Mouse (Mus musculus) heart, adult 18-20 months (tissue): ENCODE measurements around the gene Ccdc71l. TPM values are rescaled to one million over a fixed set of nuclear protein-coding genes. Genes with fewer than 3 reads are reported as not detected.

Source experiments
- DNase-seq, 2 experiments: peaks; one replicate each; pipeline ENCODE4 v3.0.0; 2021 to 2022; ENCODE audit warnings: mixed read lengths in 1 of 2
- long read RNA-seq, 2 experiments: library from polyadenylated mRNA; stranded (forward); transcript quantifications; one replicate each; pipeline ENCODE4 v2.0.0; 2021
- total RNA-seq, 2 experiments: library from RNA; stranded (reverse); gene quantifications; 2 replicates each; pipeline ENCODE4 v1.2.3; 2021

Ccdc71l gene
- total RNA-seq = 10 to 100 TPM; 11.0 to 11.2 TPM
- long read RNA-seq, experiment 1, full-length matches to known transcripts = 16 of 16 reads
- long read RNA-seq, experiment 1, partial matches to known transcripts = 0 of 16 reads
- long read RNA-seq, experiment 1, other reads (novel, unspliced or antisense) = 0 of 16 reads
- long read RNA-seq, experiment 2, full-length matches to known transcripts = 5 of 5 reads
- long read RNA-seq, experiment 2, partial matches to known transcripts = 0 of 5 reads
- long read RNA-seq, experiment 2, other reads (novel, unspliced or antisense) = 0 of 5 reads

DNA sequence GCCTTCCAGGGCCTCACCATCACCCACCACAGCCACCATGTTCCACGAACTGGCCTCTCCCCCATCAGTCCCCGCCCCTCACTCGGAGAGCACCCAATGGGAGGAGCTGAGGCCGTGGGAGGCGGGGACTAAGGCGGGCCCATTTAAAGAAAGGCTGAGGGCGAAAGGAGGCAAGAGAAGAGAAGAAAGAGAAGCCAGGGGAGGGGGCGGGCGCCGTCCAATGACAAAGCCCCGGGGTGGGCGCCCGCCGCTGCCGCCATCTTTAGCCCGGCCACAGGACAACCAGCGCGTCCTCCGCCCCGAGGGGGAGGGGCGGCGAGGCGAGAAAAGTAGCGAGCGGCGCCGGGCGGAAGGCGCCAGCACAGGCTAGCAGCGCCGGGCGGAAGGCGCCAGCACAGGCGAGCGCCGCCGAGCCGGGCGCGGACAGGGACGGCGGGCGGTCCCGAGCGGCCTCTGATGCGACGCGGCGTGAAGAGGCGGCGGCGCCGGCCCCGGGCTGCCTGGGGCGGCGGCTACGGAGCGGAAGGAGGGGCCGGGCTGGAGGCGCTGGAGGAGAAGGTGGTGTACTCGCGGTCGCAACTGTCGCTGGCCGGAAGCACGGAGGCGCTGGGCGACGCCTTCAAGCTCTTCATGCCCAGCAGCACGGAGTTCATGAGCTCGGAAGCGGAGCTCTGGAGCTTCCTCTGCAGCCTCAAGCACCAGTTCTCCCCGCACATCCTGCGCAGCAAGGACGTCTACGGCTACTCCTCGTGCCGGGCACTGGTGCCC, at the start of gene Ccdc71l:
TSS of gene Ccdc71l (plus strand) at position 177 of the 768 bp plus-strand sequence.
- DNase-seq = peak; percentile 89

DNA sequence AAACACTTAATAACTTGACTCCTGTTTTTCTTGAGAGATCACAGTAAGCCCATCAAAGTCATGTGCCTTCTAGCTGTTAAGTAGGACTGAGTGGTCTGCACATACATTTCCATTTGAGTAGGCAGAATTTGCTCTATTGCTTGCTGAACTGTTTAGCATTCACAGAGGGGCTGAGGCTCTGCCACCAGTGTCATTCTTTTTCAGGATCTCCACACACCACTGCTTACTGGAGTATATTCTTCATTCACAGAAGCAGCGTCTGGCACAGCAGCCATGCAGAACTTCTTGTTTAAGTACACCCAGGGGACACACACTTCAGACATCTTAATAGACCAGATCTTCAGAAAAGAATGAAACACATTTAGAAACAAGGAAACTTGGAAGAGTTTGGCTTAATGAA, 39.4 kb upstream of the Ccdc71l start:
- no peak for DNase-seq

DNA sequence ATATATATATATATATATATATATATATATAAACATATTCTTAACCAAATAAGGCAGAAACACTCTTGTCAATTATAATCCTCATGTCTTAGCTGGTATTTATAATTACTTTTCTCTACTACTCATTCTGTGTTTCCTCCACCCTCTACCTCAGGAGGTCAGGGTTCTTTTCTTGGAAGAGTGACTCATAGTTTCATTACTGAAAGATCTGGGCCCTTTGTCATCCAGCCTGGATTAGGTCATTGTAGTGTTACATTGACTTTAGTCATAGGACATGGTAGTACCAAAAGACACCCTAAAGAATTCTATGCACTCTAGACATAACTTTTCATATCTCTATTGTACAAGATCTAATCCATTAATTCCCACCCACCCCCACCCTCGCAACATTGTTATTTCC, 35.0 kb upstream of the Ccdc71l start:
- no peak for DNase-seq

DNA sequence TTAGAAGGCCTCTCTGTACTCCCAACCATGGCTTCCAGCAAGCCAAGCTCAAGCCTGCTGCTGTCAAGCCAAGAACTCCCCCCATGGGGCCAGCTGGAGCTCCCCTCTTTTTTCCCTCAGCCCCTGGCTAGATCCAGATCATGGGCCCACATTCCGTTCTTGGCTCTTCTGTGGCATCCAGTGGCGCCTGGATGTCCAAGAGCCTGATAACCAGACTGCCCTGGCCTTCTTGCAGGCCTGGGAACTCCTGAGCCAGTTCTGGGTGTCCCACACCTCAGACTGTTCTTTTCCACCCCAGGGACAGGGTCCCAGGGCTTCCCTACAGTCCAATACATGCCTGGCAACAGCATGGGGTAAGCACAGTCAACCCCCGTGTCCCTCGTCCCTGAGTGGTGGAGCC, 32.4 kb upstream of the Ccdc71l start:
- peak in 1 of 2 experiments; percentile 53 for DNase-seq

DNA sequence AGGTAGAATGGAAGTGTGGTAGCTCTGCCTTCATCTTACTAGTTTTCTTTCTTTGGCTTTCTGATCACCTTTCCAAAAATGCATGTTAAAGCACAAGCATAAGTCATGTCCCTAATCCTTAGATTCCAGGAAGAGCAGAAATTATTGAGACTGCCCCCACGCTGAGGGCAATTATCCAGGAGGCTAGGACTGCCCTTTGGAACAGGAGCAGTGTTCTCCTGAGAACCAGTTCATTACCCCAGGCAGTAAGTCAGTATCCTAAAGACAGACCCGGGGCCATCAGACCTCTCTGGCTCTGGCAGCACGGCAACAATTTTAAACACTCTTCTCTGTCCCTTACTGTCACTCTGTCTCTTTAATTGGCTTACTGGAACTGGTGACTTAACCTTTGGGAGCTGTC, 30.0 kb upstream of the Ccdc71l start:
- peak in 1 of 2 experiments; percentile 5 for DNase-seq

DNA sequence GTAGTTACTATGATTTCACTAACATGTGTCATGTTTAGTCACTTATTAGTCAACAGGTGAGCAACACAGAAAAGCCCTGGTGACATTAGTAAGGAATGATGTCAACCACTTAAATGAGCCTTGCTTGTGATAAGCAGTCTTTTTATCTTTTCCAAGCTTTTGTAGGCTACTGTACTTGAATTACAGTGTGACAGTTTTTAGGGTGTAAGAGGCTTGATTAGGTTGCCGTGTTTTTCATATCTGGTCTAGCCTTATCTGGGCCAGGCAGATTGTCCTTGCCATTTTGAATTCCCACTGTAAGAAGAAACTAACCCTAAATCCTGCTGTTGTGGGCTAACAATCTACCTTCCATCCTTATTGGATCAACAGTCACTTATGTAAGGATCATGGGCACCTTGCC, 26.6 kb upstream of the Ccdc71l start:
- no peak for DNase-seq

DNA sequence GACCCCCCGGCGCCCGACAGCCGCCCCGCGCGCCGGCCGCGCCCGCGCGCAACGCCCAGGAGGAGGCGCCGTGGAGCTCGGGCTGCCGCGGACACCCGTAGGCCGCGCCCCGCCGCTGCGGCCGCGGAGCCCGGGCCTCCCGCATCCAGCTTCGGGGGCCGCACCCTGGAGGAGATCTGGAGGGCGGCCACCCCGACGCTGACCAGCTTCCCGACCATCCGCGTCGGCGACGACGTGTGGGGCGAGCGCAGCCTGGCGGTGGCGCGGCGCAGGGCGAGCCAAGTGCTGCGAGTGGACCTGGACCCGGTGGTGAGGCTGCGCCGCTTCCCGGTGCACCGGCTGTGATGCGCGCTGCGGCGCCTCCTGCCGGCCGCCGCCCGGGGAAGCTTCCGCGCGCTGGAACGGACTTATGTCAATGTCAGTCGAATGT, 807 bp downstream of the Ccdc71l start:
- peak; percentile 88 to 91 for DNase-seq

DNA sequence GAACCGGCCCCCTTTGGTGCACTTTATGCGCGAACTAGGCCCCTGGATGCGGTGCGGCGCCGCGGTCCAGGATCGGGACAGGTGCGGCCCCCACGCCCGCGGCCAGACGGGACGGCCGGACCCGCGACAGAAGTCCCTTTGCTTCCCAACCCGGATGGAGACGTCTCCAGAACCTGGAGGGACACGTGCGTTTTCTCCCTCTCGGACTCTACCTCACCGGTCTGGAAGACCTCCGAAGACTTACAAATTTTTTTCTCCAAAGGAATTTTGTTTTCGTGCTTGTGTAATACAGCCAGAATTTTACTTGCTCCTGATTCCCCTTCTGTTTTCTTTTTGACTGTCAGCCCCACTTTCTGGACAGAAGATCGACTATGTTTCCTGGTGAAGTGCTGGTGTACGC, 1.2 kb downstream of the Ccdc71l start:
- no peak for DNase-seq

DNA sequence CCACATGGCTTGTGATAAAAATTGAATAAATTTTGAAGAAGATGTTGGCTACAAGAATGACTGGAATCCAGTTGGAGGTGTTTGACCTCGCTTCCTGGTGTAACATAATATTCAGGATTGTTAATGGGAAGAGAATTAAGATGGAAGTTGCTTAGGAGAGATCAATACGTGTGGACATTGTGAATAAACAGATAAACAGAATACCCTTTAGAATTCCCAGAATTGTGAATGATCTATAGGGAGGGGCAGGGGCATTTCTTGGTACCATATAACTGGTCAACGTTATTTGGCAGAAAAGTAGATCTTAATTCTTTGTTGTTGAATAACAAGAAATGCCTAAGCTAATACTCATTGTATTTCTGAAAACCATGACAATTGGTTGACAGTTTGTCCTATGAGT, 2.0 kb downstream of the Ccdc71l start:
- DNase-seq = no peak

DNA sequence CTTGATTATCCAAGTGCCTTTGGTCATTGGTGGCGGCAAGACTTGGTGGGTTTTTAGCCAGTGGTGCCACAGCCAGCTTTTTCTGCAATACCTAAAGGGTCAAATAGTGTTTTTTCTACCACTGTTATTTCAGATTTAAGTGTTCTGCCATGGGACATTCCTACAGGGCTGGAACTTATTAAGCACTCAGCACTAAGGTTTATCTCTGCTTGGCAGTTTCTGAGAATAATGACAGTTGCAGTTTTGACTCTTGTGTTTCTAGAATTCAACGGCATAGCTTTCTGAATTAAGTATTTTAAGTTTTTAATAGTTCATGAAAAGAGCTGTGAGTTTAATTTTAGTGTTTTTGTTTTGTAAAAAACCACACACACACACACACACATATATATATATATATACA, 2.5 kb downstream of the Ccdc71l start:
- DNase-seq = peak in 1 of 2 experiments; percentile 13

DNA sequence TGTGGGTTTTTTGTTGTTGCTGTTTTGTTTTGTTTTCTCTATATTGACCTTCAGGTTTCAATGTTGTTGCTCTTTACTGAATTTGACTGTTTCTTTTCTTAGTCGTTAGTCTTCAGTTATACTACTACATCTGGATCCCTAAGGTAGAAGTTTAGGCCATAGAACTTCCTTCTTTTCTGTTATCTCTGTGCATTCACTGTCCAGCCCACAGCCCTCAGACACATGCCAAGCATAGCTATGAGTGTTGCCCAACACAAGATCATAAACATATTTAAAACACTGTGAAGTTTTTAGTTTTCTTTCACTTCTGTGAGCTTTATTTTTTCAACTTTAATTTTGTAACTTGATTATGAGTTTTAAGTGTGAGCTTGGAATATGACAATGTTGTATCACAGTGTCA, 41.0 kb downstream of the Ccdc71l start:
- DNase-seq = no peak

DNA sequence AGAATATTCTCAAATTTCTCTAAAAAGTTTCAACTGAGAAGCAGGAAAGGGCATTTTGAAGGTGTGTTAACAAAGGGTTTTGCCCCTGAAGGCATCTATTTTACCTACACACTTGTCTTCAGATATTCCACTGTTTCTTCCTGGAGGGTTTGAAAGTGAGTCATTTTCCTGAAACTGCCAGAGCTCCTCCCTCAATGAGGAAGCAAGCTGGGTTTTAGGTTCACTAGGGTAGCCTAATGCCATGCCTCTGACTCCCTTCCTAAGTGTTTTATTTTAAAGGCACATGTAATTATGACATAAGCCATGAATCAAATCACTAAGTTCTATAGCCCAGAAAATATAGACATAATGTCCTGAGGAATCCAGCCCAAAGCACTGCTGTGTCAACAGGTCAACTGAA, 49.3 kb downstream of the Ccdc71l start:
- no peak for DNase-seq

DNA sequence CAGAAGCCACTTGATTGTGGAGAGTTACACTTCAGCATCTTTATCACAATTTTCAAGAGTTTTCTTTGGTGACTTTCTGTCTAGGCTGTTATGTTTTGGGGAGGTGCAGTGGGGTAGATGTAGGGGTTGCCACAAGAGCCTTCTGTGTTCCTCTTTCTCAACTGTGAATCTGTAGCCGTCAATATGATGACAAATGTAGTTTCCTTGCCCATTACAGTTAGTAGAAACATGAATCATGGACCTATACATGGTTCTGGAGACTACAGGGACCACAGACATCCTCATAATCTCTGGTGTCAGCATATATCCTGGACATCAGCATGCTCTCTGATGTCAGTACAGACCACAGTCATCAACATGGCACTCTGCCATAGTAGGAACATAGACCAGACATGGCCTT, 52.5 kb downstream of the Ccdc71l start:
- DNase-seq = no peak

Other genes starting within 250 kb of the Ccdc71l start
- 1 to 10 TPM; 1.2 to 2.2 TPM for gene Pik3cg, start 170.0 kb upstream of the Ccdc71l start, total RNA-seq